Mouse (Mus musculus): Measurements from ENCODE around the gene Scgb1a1.

DNA sequence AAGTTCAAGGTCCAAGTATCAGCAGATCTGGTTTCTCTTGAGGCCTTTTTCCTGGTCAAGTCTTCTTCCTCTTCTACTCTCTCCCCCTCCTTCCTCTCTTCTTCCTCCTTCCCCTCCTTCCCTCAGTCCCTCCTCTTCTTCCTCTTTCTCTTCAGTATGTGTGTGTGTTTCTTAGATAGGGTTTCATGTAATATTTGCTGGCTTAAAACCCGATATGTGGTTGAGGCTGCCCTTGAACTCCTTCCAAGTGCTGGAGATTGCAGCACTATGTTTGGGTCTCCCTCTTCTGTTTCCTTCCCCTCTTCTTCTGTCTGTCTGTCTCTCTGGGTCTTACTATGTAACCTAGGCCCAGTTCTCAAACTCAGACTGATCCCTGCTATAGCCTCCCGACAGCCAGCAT lies 24.9 kb downstream of the Scgb1a1 start:
- TF ChIP-seq CTCF (IDR thresholded peaks at IDR 0.05; ENCODE audit: extremely low read depth, insufficient read depth, low read length) (no peak), POLR2A (IDR thresholded peaks at IDR 0.05; ENCODE audit: extremely low read depth, insufficient read depth, low read length) (no peak)

Measured in cortical plate, adult 2 months (tissue).